In the genomic region with DNA sequence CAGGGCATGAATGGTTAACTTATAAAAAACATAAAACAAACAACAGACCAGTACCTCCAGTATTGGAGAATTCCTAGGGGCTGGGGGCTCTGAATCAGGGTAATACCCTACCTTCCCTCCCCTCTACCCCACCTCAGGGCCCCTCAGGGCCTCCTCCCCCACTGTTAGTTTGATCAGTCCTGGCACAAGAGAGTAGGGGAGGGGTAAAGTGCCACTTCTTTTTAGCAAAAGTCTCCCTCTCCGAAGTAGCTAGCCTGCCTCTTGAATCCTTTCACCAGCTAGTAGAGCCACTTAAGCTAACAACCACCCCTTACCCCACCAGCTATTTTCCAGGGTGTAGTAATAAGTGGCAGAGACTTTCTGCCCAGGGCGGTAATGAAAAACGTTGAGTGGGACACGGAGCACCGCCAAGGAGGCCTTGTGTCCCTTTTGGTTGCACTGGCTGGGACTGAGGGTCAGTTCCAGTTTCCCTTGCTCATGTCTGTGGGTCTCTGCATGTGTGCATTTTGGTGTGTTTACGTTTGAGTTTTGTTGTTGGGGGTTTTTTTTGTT, we compare ENCODE assay signal across 36 mouse cellular contexts. TPM values are rescaled to one million over a fixed set of nuclear protein-coding genes. Genes with fewer than 3 reads are reported as not detected.
DNase-seq lines count a peak whose midpoint lies in the region; ATAC-seq and TF ChIP-seq lines count a peak whose summit lies in the region.
"Had no signal": no experiment of that assay in that cellular context is flagged by ENCODE, and none has a peak within 500 bp of the region (broad histone marks: within the 10 kb centered on the region; RNA-seq: fewer than 3 reads in every experiment).

No protein-coding gene starts in this region.

- peaks cover 61% of the 10 kb centered on the region for H3K36me3 ChIP-seq in limb, embryonic 12.5 days
- H3K36me3 ChIP-seq in limb, embryonic 10.5 days, result peaks cover 67% of the 10 kb centered on the region
- H3K36me3 ChIP-seq in ES-Bruce4 (ENCODE audit: control insufficient read depth, insufficient read depth, low read length, poor library complexity, severe bottlenecking), result peaks cover 30% of the 10 kb centered on the region
- peaks cover 56% of the 10 kb centered on the region for H3K36me3 ChIP-seq in limb, embryonic 13.5 days

- no peak for TF ChIP-seq POLR2A in ES-Bruce4 (IDR thresholded peaks at IDR 0.05; ENCODE audit: insufficient read depth, low read length)

- H3K4me1 ChIP-seq in limb, embryonic 12.5 days (replicated peaks), result peaks cover 24% of the 10 kb centered on the region
- peaks cover 35% of the 10 kb centered on the region for H3K4me1 ChIP-seq in limb, embryonic 10.5 days
- H3K4me1 ChIP-seq in ES-Bruce4 (ENCODE audit: control insufficient read depth, insufficient read depth, low read length), result peaks cover 7% of the 10 kb centered on the region
- peaks cover 26% of the 10 kb centered on the region for H3K4me1 ChIP-seq in limb, embryonic 13.5 days

- 0 out of 2 replicates have a peak overlapping the region, but pooled peaks have one; percentile 12 for H3K27ac ChIP-seq in limb, embryonic 12.5 days
- no peak overlapping the region for H3K27ac ChIP-seq in limb, embryonic 10.5 days
- peak overlapping the region; percentile 81 for H3K27ac ChIP-seq in ES-Bruce4 (ENCODE audit: insufficient read depth, low read length)
- no peak overlapping the region for H3K27ac ChIP-seq in limb, embryonic 13.5 days
- H3K27ac ChIP-seq: embryonic facial prominence, embryonic 12.5 days; gastrocnemius, adult 2 months; intestine, embryonic 15.5 days; layer of hippocampus, adult 2 months; left cerebral cortex, adult 2 months; limb, embryonic 15.5 days; liver, embryonic 14.5 days had no signal

- no peaks in the 10 kb centered on the region for H3K9me3 ChIP-seq in limb, embryonic 12.5 days
- H3K9me3 ChIP-seq in limb, embryonic 10.5 days (replicated peaks), result no peaks in the 10 kb centered on the region
- no peaks in the 10 kb centered on the region for H3K9me3 ChIP-seq in ES-Bruce4 (replicated peaks; ENCODE audit: control insufficient read depth, insufficient read depth, low read length, poor library complexity, severe bottlenecking)
- H3K9me3 ChIP-seq in limb, embryonic 13.5 days, result no peaks in the 10 kb centered on the region
- H3K9me3 ChIP-seq: embryonic facial prominence, embryonic 12.5 days; heart, embryonic 12.5 days; intestine, embryonic 15.5 days; limb, embryonic 15.5 days had no signal

- no peak overlapping the region for H3K4me3 ChIP-seq in limb, embryonic 12.5 days (replicated peaks)
- no peak overlapping the region for H3K4me3 ChIP-seq in limb, embryonic 10.5 days
- no peak overlapping the region for H3K4me3 ChIP-seq in ES-Bruce4 (ENCODE audit: low read depth, low read length)
- H3K4me3 ChIP-seq in limb, embryonic 13.5 days, result no peak overlapping the region
- H3K4me3 ChIP-seq: embryonic facial prominence, embryonic 12.5 days; gastrocnemius, adult 2 months; heart, embryonic 12.5 days; intestine, embryonic 15.5 days; layer of hippocampus, adult 2 months; left cerebral cortex, adult 2 months; limb, embryonic 15.5 days had no signal

- WGBS in limb, embryonic 12.5 days, result 79% methylated on average over 6 of the region's 6 CpGs
- WGBS in limb, embryonic 10.5 days, result 80% methylated on average over 6 of the region's 6 CpGs
- 77% methylated on average over 6 of the region's 6 CpGs for WGBS in limb, embryonic 13.5 days

- no peak overlapping the region for H3K4me2 ChIP-seq in limb, embryonic 12.5 days
- no peak overlapping the region for H3K4me2 ChIP-seq in limb, embryonic 13.5 days (replicated peaks)
- H3K4me2 ChIP-seq: embryonic facial prominence, embryonic 12.5 days; heart, embryonic 12.5 days; intestine, embryonic 15.5 days; limb, embryonic 15.5 days had no signal

- DNase-seq in limb, embryonic 10.5 days (ENCODE audit: low spot score), result no peak
- DNase-seq in lung, postnatal 25 days (ENCODE audit: low spot score), result peak; percentile 74
- DNase-seq in adrenal gland, adult 18-20 months (ENCODE audit: low spot score in 2 of 2), result no peak
- no peak for DNase-seq in B cell, adult 2 months
- DNase-seq: adrenal gland, postnatal 14 days; cerebellum, adult 11 months; cerebellum, adult 9-10 months; embryo, embryonic 11 days; gastrocnemius, postnatal 36 days; heart, adult 18-20 months; heart, postnatal 10 days; kidney, adult 9 months; kidney, postnatal 25 days; midbrain, embryonic 14.5 days; retina, postnatal 1 day; right cerebral cortex, postnatal 25 days; spleen, adult 18-20 months; thymus, adult 2 months; thymus, postnatal 4 days had no signal

- TF ChIP-seq EP300 in ES-Bruce4 (IDR thresholded peaks at IDR 0.05; ENCODE audit: insufficient read depth, low read depth, low read length), result no peak

- peak overlapping the region; percentile 27; the same call in 1 of the 2 replicates for H3K9ac ChIP-seq in limb, embryonic 12.5 days (replicated peaks)
- no peak overlapping the region for H3K9ac ChIP-seq in ES-Bruce4 (ENCODE audit: low read depth, poor library complexity, severe bottlenecking)
- H3K9ac ChIP-seq in limb, embryonic 13.5 days, result peak overlapping the region; percentile 40; the same call in 1 of the 2 replicates
- H3K9ac ChIP-seq: embryonic facial prominence, embryonic 12.5 days; intestine, embryonic 15.5 days; limb, embryonic 15.5 days; liver, embryonic 14.5 days had no signal

- ATAC-seq in limb, embryonic 12.5 days (ENCODE audit: insufficient number of reproducible peaks, insufficient read depth, low FRiP score, low TSS enrichment, low read depth), result no peak
- no peak for ATAC-seq in limb, embryonic 13.5 days (ENCODE audit: low FRiP score, low read depth)
- ATAC-seq: forebrain, embryonic 16.5 days; hindbrain, embryonic 16.5 days; intestine, embryonic 15.5 days; Patski had no signal

- TF ChIP-seq CTCF in ES-Bruce4 (IDR thresholded peaks at IDR 0.05; ENCODE audit: low read depth, low read length), result no peak

- no peaks in the 10 kb centered on the region for H3K27me3 ChIP-seq in limb, embryonic 12.5 days
- H3K27me3 ChIP-seq in limb, embryonic 10.5 days (ENCODE audit: low read depth, poor library complexity, severe bottlenecking), result no peaks in the 10 kb centered on the region
- H3K27me3 ChIP-seq in ES-Bruce4 (ENCODE audit: control insufficient read depth, insufficient read depth, low read length, poor library complexity, severe bottlenecking), result no peaks in the 10 kb centered on the region
- no peaks in the 10 kb centered on the region for H3K27me3 ChIP-seq in limb, embryonic 13.5 days
- H3K27me3 ChIP-seq: CH12.LX; embryonic facial prominence, embryonic 12.5 days; heart, embryonic 12.5 days; intestine, embryonic 15.5 days; limb, embryonic 15.5 days; Patski had no signal

RNA-seq across cellular contexts. Expression of a gene that starts 3.0 kb away (rescaled TPM):
- polyA plus RNA-seq in limb, embryonic 12.5 days (2016; fragmentation: Nextera tagmentation; extraction: Ambion mirVana), result 10.0 and 11.3 TPM in 2 replicates
- polyA plus RNA-seq in limb, embryonic 10.5 days (2016; fragmentation: Nextera tagmentation; extraction: Ambion mirVana), result 9.4 and 15.3 TPM in 2 replicates
- polyA plus RNA-seq in ES-Bruce4 (2011; ENCODE audit: insufficient read depth, insufficient read length, low read depth, missing spikeins), result 62.3 and 77.2 TPM in 2 replicates
- polyA plus RNA-seq in limb, embryonic 13.5 days (2015; fragmentation: Nextera tagmentation; extraction: Ambion mirVana), result 11.2 and 13.5 TPM in 2 replicates
- total RNA-seq in adrenal gland, adult 18-20 months (2021), result 100 to 1,000 TPM; 165 to 273 TPM

RNA-seq across cellular contexts. Expression of a gene that starts 17.7 kb away (rescaled TPM):
- 20.2 and 20.3 TPM in 2 replicates for polyA plus RNA-seq in limb, embryonic 12.5 days (2016; fragmentation: Nextera tagmentation; extraction: Ambion mirVana)
- polyA plus RNA-seq in limb, embryonic 10.5 days (2016; fragmentation: Nextera tagmentation; extraction: Ambion mirVana), result 21.0 and 21.5 TPM in 2 replicates
- polyA plus RNA-seq in ES-Bruce4 (2011; ENCODE audit: insufficient read depth, insufficient read length, low read depth, missing spikeins), result 74.6 and 84.0 TPM in 2 replicates
- polyA plus RNA-seq in limb, embryonic 13.5 days (2015; fragmentation: Nextera tagmentation; extraction: Ambion mirVana), result 20.7 and 21.3 TPM in 2 replicates
- total RNA-seq in adrenal gland, adult 18-20 months (2021), result 10 to 100 TPM; 18.6 to 19.5 TPM
- total RNA-seq: monocyte, adult 5-6 weeks had no signal

RNA-seq across cellular contexts. Expression of a gene that starts 19.4 kb away (rescaled TPM):
- 2.8 and 2.9 TPM in 2 replicates for polyA plus RNA-seq in limb, embryonic 12.5 days (2016; fragmentation: Nextera tagmentation; extraction: Ambion mirVana)
- polyA plus RNA-seq in limb, embryonic 10.5 days (2016; fragmentation: Nextera tagmentation; extraction: Ambion mirVana), result 2.5 TPM in 2 replicates
- polyA plus RNA-seq in ES-Bruce4 (2011; ENCODE audit: insufficient read depth, insufficient read length, low read depth, missing spikeins), result 23.7 and 25.2 TPM in 2 replicates
- 2.9 and 3.3 TPM in 2 replicates for polyA plus RNA-seq in limb, embryonic 13.5 days (2015; fragmentation: Nextera tagmentation; extraction: Ambion mirVana)
- total RNA-seq in adrenal gland, adult 18-20 months (2021), result 10 to 100 TPM; 42.4 to 44.0 TPM

RNA-seq across cellular contexts. Expression of a gene that starts 20.6 kb away (rescaled TPM):
- polyA plus RNA-seq in limb, embryonic 12.5 days (2016; fragmentation: Nextera tagmentation; extraction: Ambion mirVana), result 481 TPM in 2 replicates
- 626 and 675 TPM in 2 replicates for polyA plus RNA-seq in limb, embryonic 10.5 days (2016; fragmentation: Nextera tagmentation; extraction: Ambion mirVana)
- 296 and 332 TPM in 2 replicates for polyA plus RNA-seq in ES-Bruce4 (2011; ENCODE audit: insufficient read depth, insufficient read length, low read depth, missing spikeins)
- polyA plus RNA-seq in limb, embryonic 13.5 days (2015; fragmentation: Nextera tagmentation; extraction: Ambion mirVana), result 490 and 497 TPM in 2 replicates
- 100 to 1,000 TPM; 221 to 238 TPM for total RNA-seq in adrenal gland, adult 18-20 months (2021)

RNA-seq across cellular contexts. Expression of a gene that starts 53.1 kb away (rescaled TPM):
- 16.4 and 16.9 TPM in 2 replicates for polyA plus RNA-seq in limb, embryonic 12.5 days (2016; fragmentation: Nextera tagmentation; extraction: Ambion mirVana)
- polyA plus RNA-seq in limb, embryonic 10.5 days (2016; fragmentation: Nextera tagmentation; extraction: Ambion mirVana), result 16.1 and 23.8 TPM in 2 replicates
- polyA plus RNA-seq in ES-Bruce4 (2011; ENCODE audit: insufficient read depth, insufficient read length, low read depth, missing spikeins), result 39.3 and 44.1 TPM in 2 replicates
- 3.5 and 4.6 TPM in 2 replicates for polyA plus RNA-seq in limb, embryonic 13.5 days (2015; fragmentation: Nextera tagmentation; extraction: Ambion mirVana)
- total RNA-seq in adrenal gland, adult 18-20 months (2021), result 1 to 10 TPM; 5.5 to 8.2 TPM
- total RNA-seq: MEL had no signal

Comparison
In these comparisons a context has a peak if more than half of its experiments do, and no peak if none do; other contexts are left out.
1. H3K27ac ChIP-seq: peak in limb, embryonic 12.5 days (single experiment) and ES-Bruce4 (single experiment); none in limb, embryonic 10.5 days (single experiment) and limb, embryonic 13.5 days (single experiment).